Mouse (Mus musculus) layer of hippocampus, adult 8-10 months (tissue): ENCODE results near the gene Imp3. TPM values are rescaled to one million over a fixed set of nuclear protein-coding genes. Genes with fewer than 3 reads are reported as not detected.

ENCODE experiments used
- DNase-seq, 2 experiments: peaks; one replicate each; pipeline ENCODE4 v3.0.0; 2022; ENCODE audit warnings: low spot score in 2 of 2
- total RNA-seq, 4 experiments: library from RNA; stranded (reverse); gene quantifications; 2 replicates each; pipeline ENCODE4 v1.2.4; 2022

Gene Imp3
- total RNA-seq, 4 experiments from 2014 or later: 47.3 to 59.9 (median 56.1) TPM

DNA sequence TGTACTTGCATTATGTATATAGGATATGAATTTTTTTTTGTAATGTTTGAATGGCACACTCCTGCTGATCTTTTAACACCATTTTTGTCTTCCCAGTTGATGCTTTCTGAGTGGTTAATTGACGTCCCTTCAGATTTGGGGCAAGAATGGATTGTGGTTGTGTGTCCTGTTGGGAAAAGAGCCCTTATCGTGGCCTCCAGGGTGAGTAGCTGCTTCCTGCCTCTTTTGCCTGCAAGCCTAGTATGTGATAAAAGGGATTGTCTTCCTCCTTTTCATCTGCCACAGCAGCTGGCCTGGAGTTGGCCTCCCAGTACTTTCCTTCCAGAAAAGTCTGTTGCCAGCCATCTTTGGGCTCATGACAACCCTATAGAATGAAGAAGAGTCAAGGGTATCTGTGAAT, 32.9 kb downstream of the Imp3 start:
- no peak for DNase-seq

DNA sequence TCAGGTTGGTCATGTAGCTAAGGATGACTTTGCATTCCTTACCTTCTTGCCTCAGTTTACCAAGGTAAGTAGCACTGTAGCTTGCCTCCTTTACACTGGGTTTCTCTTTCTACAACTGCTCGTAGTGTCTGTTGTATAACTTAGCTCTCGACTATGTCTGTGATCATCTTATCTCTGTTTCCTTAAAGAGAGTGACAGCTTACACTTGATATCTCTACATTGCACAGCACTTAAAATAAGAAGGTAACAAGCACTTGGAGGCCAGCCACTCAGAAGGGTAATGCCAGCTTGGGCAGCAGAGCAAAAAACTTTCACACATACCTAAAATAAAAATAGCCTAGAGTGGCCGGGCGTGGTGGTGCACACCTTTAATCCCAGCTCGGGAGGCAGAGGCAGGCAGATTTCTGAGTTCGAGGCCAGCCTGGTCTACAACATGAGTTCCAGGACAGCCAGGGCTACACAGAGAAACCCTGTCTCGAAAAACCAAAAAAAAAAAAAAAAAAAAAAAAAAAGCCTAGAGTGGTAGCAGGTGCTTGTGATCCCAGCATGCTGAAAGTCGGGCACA, 36.8 kb downstream of the Imp3 start:
- no peak for DNase-seq

DNA sequence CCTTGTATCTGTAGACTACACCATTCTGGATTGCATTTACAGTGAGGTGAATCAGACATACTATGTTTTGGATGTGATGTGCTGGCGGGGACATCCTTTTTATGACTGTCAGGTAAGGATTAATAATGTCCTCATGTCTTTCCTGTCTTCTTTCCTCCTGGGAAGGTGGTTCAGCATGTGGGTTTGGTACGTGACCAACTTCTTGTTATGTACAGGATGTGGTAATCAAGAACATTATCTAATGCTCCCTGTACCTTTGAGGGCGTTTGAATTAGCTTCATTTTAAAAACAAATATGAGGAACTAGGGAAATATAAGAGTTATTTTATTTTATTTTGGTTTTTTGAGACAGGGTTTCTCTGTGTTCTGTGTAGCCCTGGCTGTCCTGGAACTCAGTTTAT, 37.9 kb downstream of the Imp3 start:
- DNase-seq: no peak

DNA sequence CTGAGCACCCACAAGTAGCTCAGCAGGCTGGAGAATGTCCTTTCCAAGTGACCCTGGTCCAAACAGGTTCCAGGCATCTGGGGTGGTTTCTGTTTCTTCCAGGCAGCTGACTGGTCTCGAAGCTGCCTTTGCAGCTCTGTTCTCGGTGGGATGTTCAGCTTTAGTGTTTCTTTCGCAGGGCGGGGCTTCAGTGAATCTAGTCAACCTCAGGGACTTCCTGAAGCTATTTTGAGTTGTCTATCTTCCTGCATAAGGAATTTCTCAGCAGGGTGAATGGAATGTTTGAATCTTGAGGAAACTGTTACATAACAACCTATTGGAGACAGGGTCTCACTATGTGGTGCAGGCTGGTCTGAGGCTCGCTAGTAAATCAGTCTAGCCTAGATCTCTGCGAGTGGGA, 42.9 kb downstream of the Imp3 start:
- no peak for DNase-seq

DNA sequence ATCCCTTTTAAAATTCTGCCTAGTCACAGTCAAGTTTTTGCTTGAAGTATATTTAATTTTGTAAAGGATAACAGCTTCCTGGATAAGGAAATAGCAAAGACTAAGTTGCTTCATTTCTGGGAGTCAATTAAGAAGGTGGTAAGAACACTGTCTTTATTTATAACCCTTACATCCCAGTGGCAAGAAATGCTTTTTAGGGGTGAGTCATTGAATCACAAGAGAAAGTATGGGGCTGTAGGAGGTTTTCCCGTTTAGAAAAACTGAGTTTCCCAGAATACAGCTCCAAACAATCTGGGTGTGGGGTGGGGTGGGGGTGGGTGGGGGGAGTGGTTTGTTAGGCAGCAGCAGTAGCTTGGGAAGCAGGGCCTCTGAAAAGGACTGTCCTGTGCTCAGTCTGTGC, 44.2 kb downstream of the Imp3 start:
- no peak for DNase-seq

Other genes starting within 250 kb of the Imp3 start
- gene Lingo1, start 141.0 kb upstream of the Imp3 start, total RNA-seq: 100 to 1,000 TPM; 226 to 270 (median 251) TPM
- not detected for gene Odf3l1, start 72.8 kb upstream of the Imp3 start, total RNA-seq
- 10 to 100 TPM; 17.3 to 21.8 (median 19.3) TPM for gene Cspg4, start 72.4 kb upstream of the Imp3 start, total RNA-seq
- 10 to 100 TPM in 2 of 4 experiments, 1 to 10 TPM in 2; 9.8 to 11.6 (median 10.1) TPM for gene Snx33, start 9.1 kb upstream of the Imp3 start, total RNA-seq
- 10 to 100 TPM; 14.4 to 17.1 (median 14.9) TPM for gene Snupn, start 13.4 kb downstream of the Imp3 start, total RNA-seq
- gene Ptpn9, start 57.4 kb downstream of the Imp3 start, total RNA-seq: 10 to 100 TPM; 24.8 to 31.1 (median 28.4) TPM
- 10 to 100 TPM; 26.9 to 48.2 (median 41.3) TPM for gene Sin3a, start 134.6 kb downstream of the Imp3 start, total RNA-seq
- 100 to 1,000 TPM; 153 to 212 (median 175) TPM for gene Man2c1, start 193.2 kb downstream of the Imp3 start, total RNA-seq
- gene Neil1, start 210.8 kb downstream of the Imp3 start, total RNA-seq: 10 to 100 TPM in 1 of 4 experiments, 1 to 10 TPM in 3; 9.4 to 10.4 (median 9.8) TPM
- 10 to 100 TPM; 89.4 to 97.5 (median 92.1) TPM for gene Commd4, start 220.9 kb downstream of the Imp3 start, total RNA-seq